Mouse (Mus musculus) limb, embryonic 13.5 days (tissue): Measurements from ENCODE around the gene Ankrd50. TPM values are rescaled to one million over a fixed set of nuclear protein-coding genes. Genes with fewer than 3 reads are reported as not detected.

ENCODE experiments used
- ATAC-seq: fragments of 200-750 bp; cut with Nextera tagmentation; 2 replicates; pipeline ENCODE4 v1.8.0; 2017; ENCODE audit warnings: low read depth, moderate number of reproducible peaks, moderate TSS enrichment; ENCODE audit not compliant: low FRiP score
- H3K27ac ChIP-seq: fragments of 300-500 bp; sonication (generic); 2 replicates; pipeline ENCODE4 v1.5.1; 2015; ENCODE audit warnings: inconsistent platforms, mild to moderate bottlenecking, moderate library complexity
- H3K27me3 ChIP-seq: fragments of 300-500 bp; sonication (generic); 2 replicates; pipeline ENCODE4 v1.6.1; 2015; ENCODE audit warnings: mild to moderate bottlenecking, inconsistent platforms
- H3K36me3 ChIP-seq: fragments of 300-500 bp; sonication (generic); 2 replicates; pipeline ENCODE4 v1.6.1; 2015; ENCODE audit warnings: inconsistent platforms, mild to moderate bottlenecking, moderate library complexity
- H3K4me1 ChIP-seq: fragments of 300-500 bp; sonication (generic); 2 replicates; pipeline ENCODE4 v1.6.1; 2015; ENCODE audit warnings: inconsistent platforms
- H3K4me2 ChIP-seq: fragments of 300-500 bp; sonication (generic); replicated peaks from 2 replicates; pipeline ENCODE4 v1.6.1; 2015; ENCODE audit warnings: inconsistent platforms, mild to moderate bottlenecking, moderate library complexity
- H3K4me3 ChIP-seq: fragments of 300-500 bp; sonication (generic); 2 replicates; pipeline ENCODE4 v1.5.1; 2015; ENCODE audit warnings: moderate library complexity, mild to moderate bottlenecking, inconsistent platforms
- H3K9ac ChIP-seq: fragments of 300-500 bp; sonication (generic); 2 replicates; pipeline ENCODE4 v1.6.1; 2015; ENCODE audit warnings: mild to moderate bottlenecking, inconsistent platforms
- H3K9me3 ChIP-seq: fragments of 300-500 bp; sonication (generic); 2 replicates; pipeline ENCODE4 v1.6.1; 2016; ENCODE audit warnings: inconsistent platforms
- WGBS: fragments of 180-500 bp; shearing (Covaris S2); methylation state at CpG from one replicate; pipeline ENCODE4 v1.1.7; 2015; 5-methylcytosine and 5-hydroxymethylcytosine counted together
- polyA plus RNA-seq: library from polyadenylated mRNA; unstranded; fragments of >200 nt; fragmentation: Nextera tagmentation; extraction: Ambion mirVana; gene quantifications from 2 replicates; pipeline ENCODE4 v1.2.1, GENCODE M21; 2015

Ankrd50 gene
- 18.8 and 23.5 TPM in 2 replicates for polyA plus RNA-seq

DNA sequence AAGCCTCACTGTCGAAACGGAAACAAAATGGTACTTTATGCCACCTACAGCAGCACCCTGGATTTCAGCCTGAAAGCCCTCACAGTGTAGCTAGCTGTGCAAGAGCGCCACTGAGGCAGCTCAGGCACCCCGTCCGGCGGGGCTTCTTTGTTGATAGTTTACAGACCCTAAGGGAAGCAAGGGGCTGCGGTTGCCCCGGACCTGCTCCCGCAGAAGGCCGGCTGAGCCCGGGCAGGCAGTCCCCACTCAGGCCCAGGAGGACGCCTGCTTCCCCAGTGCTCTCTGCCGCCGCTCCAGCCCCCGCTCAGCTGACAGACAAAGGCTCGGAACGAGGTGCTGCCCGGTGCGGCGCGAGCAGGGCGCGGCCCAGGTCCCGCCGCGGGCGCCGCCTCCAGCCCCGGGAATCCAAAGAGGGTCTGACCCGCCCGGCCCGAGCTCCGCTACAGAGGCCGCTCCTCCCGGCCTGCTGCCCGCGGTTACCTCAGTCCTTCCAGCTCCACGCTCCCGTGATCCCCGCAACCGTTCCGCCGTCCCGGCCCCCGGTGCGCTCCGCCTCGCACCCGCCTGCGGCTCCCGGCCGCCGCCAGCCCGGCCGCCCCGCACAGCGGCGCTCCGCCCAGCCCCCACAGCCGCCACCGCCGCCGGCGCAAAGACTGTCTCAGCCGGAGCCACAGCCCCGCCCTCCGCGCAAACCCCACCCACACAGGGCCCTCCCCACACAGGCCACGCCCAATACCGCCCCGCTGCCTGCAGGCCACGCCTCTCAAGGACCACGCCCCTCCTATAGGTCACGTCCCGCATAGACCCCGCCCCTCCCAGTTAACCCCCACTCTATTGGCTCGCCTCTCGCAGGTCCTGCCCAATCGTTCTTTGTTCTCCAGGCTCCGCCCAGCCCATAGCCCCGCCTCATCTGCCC is at the start of gene Ankrd50:
Gene Ankrd50 (minus strand): TSS at position 654 of the 916 bp plus-strand sequence.
- WGBS, result under 1% methylated on average over 76 of the region's 81 CpGs

DNA sequence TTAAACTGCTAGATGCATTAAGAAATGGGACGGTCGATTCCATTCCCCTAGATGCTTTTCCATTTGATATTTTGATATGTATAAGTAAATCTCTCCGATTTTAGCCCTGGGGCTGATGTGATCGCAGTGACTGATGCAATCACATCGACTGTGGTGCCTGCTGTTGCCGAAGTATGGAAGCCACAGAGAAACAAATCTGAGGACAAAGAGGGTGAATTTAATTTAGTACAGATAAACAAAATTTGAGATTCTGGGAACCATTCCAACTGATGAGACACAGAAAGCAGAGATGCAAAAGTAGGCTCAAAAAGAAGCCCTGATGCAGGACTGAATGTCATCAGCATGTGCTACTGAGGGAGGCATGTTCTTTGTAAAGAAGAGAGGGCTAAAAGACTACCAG is 49.6 kb upstream of the Ankrd50 start:
- no peaks in the 10 kb centered on the region for H3K4me1 ChIP-seq
- H3K27ac ChIP-seq, result no peak overlapping the region
- H3K9me3 ChIP-seq, result no peaks in the 10 kb centered on the region
- H3K36me3 ChIP-seq, result no peaks in the 10 kb centered on the region
- no peaks in the 10 kb centered on the region for H3K27me3 ChIP-seq
- H3K4me2 ChIP-seq, result no peak overlapping the region
- H3K4me3 ChIP-seq, result no peak overlapping the region
- WGBS, result 86% methylated on average over 6 of the region's 6 CpGs
- H3K9ac ChIP-seq, result no peak overlapping the region
- no peak for ATAC-seq

More for the DNA sequence above, at the start of gene Ankrd50:
- Histone ChIP-seq H3K4me1 (peaks cover 35% of the 10 kb centered on the region), H3K27ac (peak within 1 kb of the TSS; percentile 94), H3K36me3 (peaks cover 15% of the 10 kb centered on the region), H3K9me3 (no peaks in the 10 kb centered on the region), H3K27me3 (no peaks in the 10 kb centered on the region), H3K4me2 (peak within 1 kb of the TSS; percentile 74), H3K4me3 (peak within 1 kb of the TSS; percentile 94), H3K9ac (peak within 1 kb of the TSS; percentile 97)
- peak; percentile 98 for ATAC-seq

- Histone ChIP-seq H3K36me3 (no peaks in the 10 kb centered on the region), H3K9ac (no peak overlapping the region), H3K4me1 (no peaks in the 10 kb centered on the region), H3K9me3 (no peaks in the 10 kb centered on the region), H3K27ac (no peak overlapping the region), H3K27me3 (no peaks in the 10 kb centered on the region), H3K4me3 (no peak overlapping the region), H3K4me2 (no peak overlapping the region)
- 81% methylated on average over 2 of the region's 2 CpGs for WGBS
- no peak for ATAC-seq
These were observed 35.8 kb upstream of the Ankrd50 start for GRCm38 (mm10) chr3:38520426-38520825.

- WGBS, result 76% methylated on average over 3 of the region's 3 CpGs
These were observed 35.3 kb upstream of the Ankrd50 start for GRCm38 (mm10) chr3:38519971-38520370.

DNA sequence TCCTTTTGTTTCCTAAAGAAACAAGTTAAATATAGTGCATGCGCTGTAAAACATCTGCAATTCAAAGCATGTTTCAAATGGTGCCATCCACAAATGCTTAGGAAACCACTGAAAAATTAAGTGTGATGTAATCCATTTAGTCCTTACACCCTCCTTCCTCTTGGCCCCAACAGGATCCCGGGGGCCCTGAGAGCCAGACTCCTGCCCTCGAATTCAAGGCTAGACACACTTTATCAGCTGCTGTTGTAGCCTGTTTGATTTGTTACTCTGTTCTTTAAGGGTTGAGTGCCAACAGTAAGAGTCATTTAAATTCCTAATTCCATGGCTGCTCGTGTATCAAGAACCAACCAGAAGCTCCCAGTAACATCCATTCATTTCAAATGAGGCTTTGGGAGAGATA is 19.0 kb upstream of the Ankrd50 start:
- Histone ChIP-seq H3K27ac (no peak overlapping the region), H3K36me3 (no peaks in the 10 kb centered on the region), H3K27me3 (no peaks in the 10 kb centered on the region), H3K9me3 (no peaks in the 10 kb centered on the region), H3K4me1 (no peaks in the 10 kb centered on the region), H3K9ac (no peak overlapping the region), H3K4me3 (no peak overlapping the region), H3K4me2 (no peak overlapping the region)
- 70% methylated on average over 4 of the region's 4 CpGs for WGBS
- no peak for ATAC-seq

More at GRCm38 (mm10) chr3:38519971-38520370, 35.3 kb upstream of the Ankrd50 start:
- no peak for ATAC-seq
- no peaks in the 10 kb centered on the region for H3K27me3 ChIP-seq
- H3K9me3 ChIP-seq, result no peaks in the 10 kb centered on the region
- H3K4me3 ChIP-seq, result no peak overlapping the region
- H3K27ac ChIP-seq, result no peak overlapping the region
- no peaks in the 10 kb centered on the region for H3K36me3 ChIP-seq
- H3K9ac ChIP-seq, result no peak overlapping the region
- no peaks in the 10 kb centered on the region for H3K4me1 ChIP-seq
- no peak overlapping the region for H3K4me2 ChIP-seq

DNA sequence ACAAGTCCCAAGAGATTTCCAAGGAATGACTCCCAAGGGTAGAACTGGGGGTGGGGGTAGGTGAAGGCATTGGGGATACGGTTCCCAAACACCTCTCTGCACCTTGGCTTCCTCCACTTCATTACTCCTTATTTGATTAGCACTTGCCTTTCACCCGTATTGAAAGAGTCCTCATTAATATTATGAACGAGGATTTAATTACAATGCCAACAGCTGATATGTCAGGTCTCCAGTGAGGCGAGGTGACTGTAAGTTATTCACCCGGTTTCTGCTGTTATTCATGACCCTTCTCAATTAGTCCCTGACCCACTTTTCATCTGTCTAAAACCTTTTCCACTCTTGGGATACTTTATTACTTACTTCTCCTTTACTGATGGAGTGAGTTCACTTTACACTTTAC is 17.5 kb upstream of the Ankrd50 start:
- H3K27me3 ChIP-seq, result no peaks in the 10 kb centered on the region
- H3K4me2 ChIP-seq, result no peak overlapping the region
- WGBS, result 48% methylated on average over 5 of the region's 5 CpGs
- no peak overlapping the region for H3K27ac ChIP-seq
- no peak for ATAC-seq
- no peak overlapping the region for H3K4me3 ChIP-seq
- H3K9ac ChIP-seq, result no peak overlapping the region
- no peaks in the 10 kb centered on the region for H3K9me3 ChIP-seq
- no peaks in the 10 kb centered on the region for H3K4me1 ChIP-seq
- H3K36me3 ChIP-seq, result no peaks in the 10 kb centered on the region

DNA sequence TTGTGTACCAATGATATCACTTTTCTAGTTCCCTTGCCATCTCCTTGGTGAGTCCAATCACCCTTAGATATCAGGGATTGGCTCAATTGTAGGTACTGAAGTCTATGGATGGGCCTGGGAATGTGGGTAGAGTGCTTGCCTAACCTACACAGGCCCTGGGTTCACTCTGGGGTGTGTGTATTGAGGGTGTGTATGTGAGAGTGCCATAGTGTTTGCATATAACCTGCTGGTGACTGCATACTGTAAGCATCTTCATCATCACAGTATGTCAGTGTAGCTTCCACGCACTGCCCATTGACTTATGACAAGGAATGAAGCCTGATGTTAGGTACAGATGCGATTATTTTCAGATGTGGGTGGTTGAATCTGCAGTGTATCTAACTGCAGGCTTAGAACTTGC is 17.1 kb upstream of the Ankrd50 start:
- Histone ChIP-seq H3K36me3 (no peaks in the 10 kb centered on the region), H3K4me1 (no peaks in the 10 kb centered on the region), H3K27me3 (no peaks in the 10 kb centered on the region), H3K9ac (no peak overlapping the region), H3K4me2 (no peak overlapping the region), H3K27ac (no peak overlapping the region), H3K4me3 (no peak overlapping the region), H3K9me3 (no peaks in the 10 kb centered on the region)
- no peak for ATAC-seq
- 96% methylated on average over 2 of the region's 2 CpGs for WGBS

DNA sequence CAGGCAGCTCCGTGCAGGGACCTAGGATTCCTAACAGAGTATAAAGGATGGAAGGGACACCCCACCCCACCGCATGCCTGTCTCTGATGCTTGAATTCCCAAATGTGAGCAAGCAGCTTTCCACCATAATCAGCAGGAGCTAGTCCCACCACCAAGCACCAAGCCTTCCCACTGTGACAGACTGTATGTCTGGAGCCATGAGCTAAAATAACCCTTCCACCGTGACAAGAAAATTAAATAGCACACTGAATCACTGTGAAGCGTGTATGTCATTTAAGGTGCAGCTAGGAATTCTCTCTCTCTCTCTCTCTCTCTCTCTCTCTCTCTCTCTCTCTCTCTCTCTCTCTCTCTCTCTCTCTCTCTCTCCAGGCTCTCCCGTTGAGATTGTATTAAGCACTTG is 16.7 kb upstream of the Ankrd50 start:
- H3K27me3 ChIP-seq, result no peaks in the 10 kb centered on the region
- no peak overlapping the region for H3K4me3 ChIP-seq
- H3K27ac ChIP-seq, result no peak overlapping the region
- no peak for ATAC-seq
- H3K4me1 ChIP-seq, result no peaks in the 10 kb centered on the region
- WGBS, result 74% methylated on average over 5 of the region's 5 CpGs
- H3K9ac ChIP-seq, result no peak overlapping the region
- no peak overlapping the region for H3K4me2 ChIP-seq
- H3K9me3 ChIP-seq, result no peaks in the 10 kb centered on the region
- H3K36me3 ChIP-seq, result no peaks in the 10 kb centered on the region

DNA sequence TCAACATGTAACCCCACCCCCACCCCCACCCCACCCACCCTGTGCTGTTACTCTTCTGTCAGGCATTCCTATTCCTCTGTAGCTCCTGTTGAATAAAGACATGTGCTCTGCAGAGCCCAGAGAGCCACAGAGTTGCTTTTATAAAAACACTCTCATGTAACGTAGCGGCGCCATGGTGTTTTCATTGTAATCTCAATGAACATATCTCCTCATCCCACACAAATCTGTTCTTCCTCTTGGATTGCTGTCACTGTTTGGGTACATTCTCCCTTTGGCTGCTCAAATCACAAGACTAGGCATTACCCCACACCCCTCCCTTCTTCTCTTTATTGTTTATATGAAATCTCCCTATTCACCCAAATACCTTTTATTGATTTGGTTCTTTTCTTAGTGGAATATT is 13.9 kb upstream of the Ankrd50 start:
- 79% methylated on average over 3 of the region's 3 CpGs for WGBS
- Histone ChIP-seq H3K4me3 (no peak overlapping the region), H3K36me3 (no peaks in the 10 kb centered on the region), H3K9ac (no peak overlapping the region), H3K4me2 (no peak overlapping the region), H3K27me3 (no peaks in the 10 kb centered on the region), H3K27ac (no peak overlapping the region), H3K4me1 (no peaks in the 10 kb centered on the region), H3K9me3 (no peaks in the 10 kb centered on the region)
- no peak for ATAC-seq

DNA sequence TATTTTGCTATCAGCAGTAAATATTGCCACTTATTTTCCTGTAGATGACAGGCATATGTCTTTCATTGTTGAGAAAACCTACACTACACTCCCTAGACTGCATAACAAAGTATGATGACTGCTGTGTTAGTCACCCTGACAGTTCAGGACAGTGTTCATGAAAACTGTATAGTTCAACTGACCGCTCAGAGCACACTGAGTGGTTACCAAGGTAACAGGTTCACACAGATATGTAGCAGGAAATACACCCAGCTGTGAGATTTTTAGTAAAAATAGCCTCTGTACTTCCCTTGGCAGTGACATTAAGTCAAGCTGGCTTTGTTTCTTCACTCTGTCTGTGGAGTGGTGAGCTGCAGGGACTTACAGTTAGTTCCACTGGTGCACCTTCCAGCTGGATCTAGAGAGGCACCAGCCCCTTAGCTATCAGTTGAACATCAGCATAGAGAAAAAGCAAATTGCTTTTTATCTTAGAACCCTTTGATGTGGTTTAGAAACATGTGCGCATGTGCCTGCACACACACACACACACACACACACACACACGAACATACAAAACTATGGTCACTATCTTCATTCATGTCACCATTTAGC is 12.2 kb upstream of the Ankrd50 start:
- no peak overlapping the region for H3K9ac ChIP-seq
- H3K4me2 ChIP-seq, result no peak overlapping the region
- no peak for ATAC-seq
- no peaks in the 10 kb centered on the region for H3K27me3 ChIP-seq
- H3K9me3 ChIP-seq, result no peaks in the 10 kb centered on the region
- 89% methylated on average over 3 of the region's 3 CpGs for WGBS
- H3K27ac ChIP-seq, result no peak overlapping the region
- no peaks in the 10 kb centered on the region for H3K36me3 ChIP-seq
- H3K4me1 ChIP-seq, result no peaks in the 10 kb centered on the region
- H3K4me3 ChIP-seq, result no peak overlapping the region

DNA sequence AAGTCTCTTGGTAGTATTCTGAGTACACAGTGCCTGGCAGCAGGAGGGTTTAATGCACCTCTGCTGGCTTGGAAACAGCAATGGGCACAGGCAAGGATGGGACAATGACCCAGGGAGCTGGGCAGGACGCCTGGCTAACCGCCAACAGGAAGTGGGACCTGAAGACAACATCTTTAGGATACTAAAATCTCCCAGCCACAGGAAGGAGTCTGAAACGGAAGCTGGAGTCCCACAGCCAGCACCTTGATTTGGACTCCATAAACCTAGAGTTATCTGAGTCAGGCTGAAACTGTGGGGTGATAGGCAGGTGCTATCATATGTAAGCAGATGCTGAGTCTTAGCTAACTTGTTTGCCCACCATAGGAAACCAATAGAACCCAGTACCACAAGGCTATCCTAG is 7.1 kb upstream of the Ankrd50 start:
- no peak overlapping the region for H3K4me3 ChIP-seq
- no peaks in the 10 kb centered on the region for H3K4me1 ChIP-seq
- no peak overlapping the region for H3K9ac ChIP-seq
- 71% methylated on average over 3 of the region's 3 CpGs for WGBS
- no peak for ATAC-seq
- H3K27ac ChIP-seq, result no peak overlapping the region
- H3K9me3 ChIP-seq, result no peaks in the 10 kb centered on the region
- no peak overlapping the region for H3K4me2 ChIP-seq
- H3K27me3 ChIP-seq, result no peaks in the 10 kb centered on the region
- no peaks in the 10 kb centered on the region for H3K36me3 ChIP-seq

GRCm38 (mm10) chr3:38491236-38491635 is 6.6 kb upstream of the Ankrd50 start:
- no peak for ATAC-seq

More at GRCm38 (mm10) chr3:38491236-38491635, 6.6 kb upstream of the Ankrd50 start:
- Histone ChIP-seq H3K27me3 (no peaks in the 10 kb centered on the region), H3K27ac (no peak overlapping the region), H3K4me1 (no peaks in the 10 kb centered on the region), H3K9me3 (no peaks in the 10 kb centered on the region), H3K4me2 (no peak overlapping the region), H3K4me3 (no peak overlapping the region), H3K9ac (no peak overlapping the region), H3K36me3 (no peaks in the 10 kb centered on the region)
- 82% methylated on average over 3 of the region's 3 CpGs for WGBS
